Mouse (Mus musculus): Measurements from ENCODE around the gene Asphd2. TPM values are rescaled to one million over a fixed set of nuclear protein-coding genes. Genes with fewer than 3 reads are reported as not detected.
"Not testable (repeated sequence)": the region's sequence is repeated elsewhere in the genome, so short reads cannot be mapped to it uniquely, and the experiment has no call there.

Asphd2 gene
- 100 to 1,000 TPM; 161 to 181 TPM for total RNA-seq (2021)

GRCm38 (mm10) chr5:112394779-112395443 is at the start of gene Asphd2:
TSS of gene Asphd2 (minus strand) at chr5:112394866.
- peak; percentile 86 to 88 for DNase-seq (ENCODE audit: low spot score in 2 of 2)
- intact Hi-C loops (cut with DNase I) = loop anchor here (5.0 kb wide), 1 partner anchor 32 kb away; no protein-coding TSS in a partner anchor

DNA sequence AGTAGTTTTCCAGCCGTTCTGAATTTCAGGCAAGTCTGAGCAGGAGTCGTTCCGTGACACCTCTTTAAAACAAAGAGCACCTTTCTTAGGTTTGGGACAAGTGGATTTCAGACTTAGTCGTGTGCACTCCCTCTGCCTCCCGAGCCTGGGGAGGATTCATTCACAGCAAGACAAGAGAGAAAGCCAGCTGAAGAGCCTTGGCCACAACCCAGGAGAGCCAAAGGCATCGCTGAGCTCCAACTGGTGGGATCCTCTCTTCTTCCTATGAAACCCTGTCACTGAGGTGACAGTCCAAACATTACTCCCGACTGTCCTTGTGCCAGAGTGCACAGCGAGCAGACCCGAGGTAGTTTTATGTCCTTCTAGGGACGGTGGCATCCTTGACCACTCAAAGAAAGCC is 43.9 kb upstream of the Asphd2 start:
- DNase-seq (ENCODE audit: low spot score in 2 of 2) = no peak
- intact Hi-C loops (cut with DNase I) = loop anchor here (10.0 kb wide), 1 partner anchor 616 kb away; no protein-coding TSS in a partner anchor

GRCm38 (mm10) chr5:112433004-112433403 is 38.3 kb upstream of the Asphd2 start:
- intact Hi-C loops (cut with DNase I) = loop anchor here (10.0 kb wide), 1 partner anchor 622 kb away; no protein-coding TSS in a partner anchor
- DNase-seq (ENCODE audit: low spot score in 2 of 2) = peak; percentile 83 to 84

- no peak for DNase-seq (ENCODE audit: low spot score in 2 of 2)
- intact Hi-C loops (cut with DNase I) = loop anchor here (10.0 kb wide), 1 partner anchor 623 kb away; no protein-coding TSS in a partner anchor
Observed at GRCm38 (mm10) chr5:112432033-112432432, 37.4 kb upstream of the Asphd2 start.

DNA sequence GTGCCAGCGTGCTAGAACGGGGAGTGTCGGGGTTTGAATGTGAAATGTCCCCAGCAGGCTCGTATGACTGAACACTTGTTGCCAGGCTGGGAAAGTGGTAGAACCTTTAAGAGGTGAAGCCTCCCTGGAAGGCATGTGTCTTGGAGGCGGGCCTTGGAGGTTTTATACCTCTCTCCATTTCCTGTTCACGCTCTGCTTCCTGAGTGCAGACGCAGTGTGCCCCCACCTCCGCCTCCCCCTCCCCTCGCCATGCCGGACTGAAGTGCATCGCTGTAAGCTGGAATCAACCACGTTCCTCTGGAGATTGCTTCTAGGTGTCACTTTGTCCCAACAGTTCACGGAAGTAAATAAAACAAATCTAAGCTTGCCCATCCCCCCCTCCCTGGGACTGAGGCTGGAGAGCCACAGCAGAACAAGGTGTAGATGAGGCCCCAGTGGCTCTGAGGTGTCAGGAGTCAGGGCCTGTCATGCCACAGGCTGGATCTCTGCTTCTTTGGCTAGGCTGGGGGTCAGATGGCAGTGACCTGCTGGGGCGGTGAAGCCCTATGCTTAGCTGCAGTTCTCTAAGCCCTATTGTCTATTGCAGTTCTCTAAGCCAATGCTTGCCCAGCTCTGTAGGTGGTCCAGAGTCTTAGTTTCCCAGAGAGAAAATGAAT is 36.6 kb upstream of the Asphd2 start:
- DNase-seq (ENCODE audit: low spot score in 2 of 2) = no peak
- intact Hi-C loops (cut with DNase I) = loop anchor here (10.0 kb wide), 1 partner anchor 624 kb away; no protein-coding TSS in a partner anchor

GRCm38 (mm10) chr5:112428944-112429343 is 34.3 kb upstream of the Asphd2 start:
- intact Hi-C loops (cut with DNase I) = loop anchor here (5.0 to 10.0 kb wide), 3 partner anchors 37 to 194 kb away; partner anchors contain the start of genes Asphd2, Hps4 and Srrd
- peak; percentile 59 to 65 for DNase-seq (ENCODE audit: low spot score in 2 of 2)

- peak; percentile 51 to 69 for DNase-seq (ENCODE audit: low spot score in 2 of 2)
- intact Hi-C loops (cut with DNase I) = loop anchor here (5.0 to 10.0 kb wide), 3 partner anchors 35 to 192 kb away; partner anchors contain the start of genes Asphd2, Hps4 and Srrd
Observed at GRCm38 (mm10) chr5:112427283-112427682, 32.6 kb upstream of the Asphd2 start.

DNA sequence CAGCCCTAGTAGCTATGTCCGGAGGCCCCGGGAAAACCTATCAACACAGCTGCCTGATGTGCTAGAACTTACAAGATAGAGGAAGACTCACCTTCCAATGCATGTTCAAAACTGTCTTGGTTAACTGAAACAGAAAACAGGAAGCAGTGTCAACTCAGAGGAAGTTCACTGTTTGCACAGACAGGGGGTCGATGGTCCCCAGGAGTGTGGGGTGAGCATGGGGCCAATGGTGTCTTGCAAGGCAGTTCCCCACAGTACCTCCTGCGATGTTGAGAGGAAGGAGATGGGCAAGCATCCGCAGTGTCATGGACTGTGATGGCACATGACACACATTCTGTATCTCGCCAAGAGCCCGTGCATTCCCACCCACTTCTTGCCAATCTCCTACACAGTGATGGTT is 32.0 kb upstream of the Asphd2 start:
- no peak for DNase-seq (ENCODE audit: low spot score in 2 of 2)
- intact Hi-C loops (cut with DNase I) = loop anchor here (5.0 to 10.0 kb wide), 3 partner anchors 34 to 192 kb away; partner anchors contain the start of genes Asphd2, Hps4 and Srrd

DNA sequence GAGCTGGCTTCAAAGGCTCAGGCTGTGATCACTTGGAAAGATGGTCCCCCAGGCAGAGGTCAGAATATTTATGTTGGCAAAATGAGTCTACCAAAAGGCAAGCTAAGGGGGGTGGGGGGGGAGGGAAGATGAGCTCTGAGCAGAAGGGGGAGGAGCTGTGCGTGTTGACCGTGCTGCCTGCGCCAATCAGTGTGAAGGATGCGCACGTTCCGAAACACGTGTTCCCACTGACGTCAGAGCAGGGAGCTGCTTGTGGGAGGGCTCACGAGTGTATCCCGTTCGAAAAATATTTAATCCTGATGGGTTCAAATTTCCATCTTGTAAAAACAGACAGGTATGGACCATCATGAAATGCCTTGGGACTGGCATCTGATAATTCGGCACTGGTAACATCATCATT is 24.9 kb upstream of the Asphd2 start:
- DNase-seq (ENCODE audit: low spot score in 2 of 2) = no peak
- intact Hi-C loops (cut with DNase I) = no loop called here

DNA sequence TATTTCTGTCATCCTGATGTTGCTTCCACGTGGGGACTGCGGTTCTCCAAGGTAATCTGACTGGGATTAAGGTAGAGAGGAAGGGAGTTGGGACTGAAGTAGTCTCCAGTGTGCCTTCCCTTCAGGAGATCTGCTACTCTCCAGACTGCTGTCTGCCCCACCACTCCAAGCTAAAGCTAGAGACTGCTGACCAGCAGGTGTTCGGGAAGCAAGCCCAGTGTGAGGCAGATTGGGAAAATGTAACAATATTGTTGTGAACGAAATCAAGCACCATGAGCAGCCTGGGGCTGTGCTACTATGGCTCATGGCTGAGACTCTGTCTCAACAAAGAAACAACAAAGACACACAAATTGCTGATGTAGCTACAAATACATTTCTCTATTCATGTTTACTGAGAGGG is 23.4 kb upstream of the Asphd2 start:
- no peak for DNase-seq (ENCODE audit: low spot score in 2 of 2)
- intact Hi-C loops (cut with DNase I) = no loop called here

- no peak for DNase-seq (ENCODE audit: low spot score in 2 of 2)
- intact Hi-C loops (cut with DNase I) = no loop called here
Observed at GRCm38 (mm10) chr5:112416673-112417072, 22.0 kb upstream of the Asphd2 start.

DNA sequence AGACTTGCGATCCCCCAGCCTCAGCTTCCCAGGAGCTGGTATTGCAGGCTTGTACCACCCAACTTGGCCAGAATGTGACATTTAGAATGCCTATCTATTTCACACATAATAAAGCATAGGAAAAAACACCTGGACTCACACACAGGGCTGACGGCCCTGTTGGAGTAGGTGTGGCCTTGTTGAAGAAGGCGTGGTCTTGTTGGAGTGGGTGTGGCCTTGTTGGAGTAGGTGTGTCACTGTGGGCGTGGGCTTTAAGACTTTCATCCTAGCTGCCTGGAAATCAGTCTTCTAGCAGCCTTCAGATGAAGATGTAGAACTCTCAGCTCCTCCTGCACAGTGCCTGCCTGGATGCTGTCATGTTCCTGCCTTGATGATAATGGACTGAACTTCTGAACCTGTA is 18.1 kb upstream of the Asphd2 start:
- intact Hi-C loops (cut with DNase I) = not testable (repeated sequence)

GRCm38 (mm10) chr5:112411514-112412335 is 17.1 kb upstream of the Asphd2 start:
- intact Hi-C loops (cut with DNase I) = no loop called here
- peak; percentile 12 to 66 for DNase-seq (ENCODE audit: low spot score in 2 of 2)

More for the DNA sequence above, 18.1 kb upstream of the Asphd2 start:
- DNase-seq (ENCODE audit: low spot score in 2 of 2) = not testable (repeated sequence)

DNA sequence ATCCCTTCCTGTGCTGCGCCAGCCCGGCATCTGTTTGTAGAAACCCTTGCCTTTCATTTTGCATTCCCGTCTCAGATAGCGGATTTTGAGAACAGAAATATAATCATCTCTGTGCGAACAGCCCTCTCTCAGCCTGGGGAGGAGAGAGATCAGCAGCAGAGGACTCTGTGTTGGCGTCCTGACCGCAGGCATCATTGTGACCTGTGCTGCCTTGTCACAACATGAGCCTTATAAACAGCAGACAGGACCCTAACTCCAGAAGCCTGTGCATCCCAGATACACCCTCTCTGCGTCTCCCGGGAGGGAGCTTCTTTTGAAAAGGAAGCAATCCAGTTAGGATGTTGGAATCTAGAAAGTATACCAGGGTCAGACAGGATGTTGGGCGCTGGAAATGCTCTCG is 16.4 kb upstream of the Asphd2 start:
- intact Hi-C loops (cut with DNase I) = no loop called here
- DNase-seq (ENCODE audit: low spot score in 2 of 2) = no peak

DNA sequence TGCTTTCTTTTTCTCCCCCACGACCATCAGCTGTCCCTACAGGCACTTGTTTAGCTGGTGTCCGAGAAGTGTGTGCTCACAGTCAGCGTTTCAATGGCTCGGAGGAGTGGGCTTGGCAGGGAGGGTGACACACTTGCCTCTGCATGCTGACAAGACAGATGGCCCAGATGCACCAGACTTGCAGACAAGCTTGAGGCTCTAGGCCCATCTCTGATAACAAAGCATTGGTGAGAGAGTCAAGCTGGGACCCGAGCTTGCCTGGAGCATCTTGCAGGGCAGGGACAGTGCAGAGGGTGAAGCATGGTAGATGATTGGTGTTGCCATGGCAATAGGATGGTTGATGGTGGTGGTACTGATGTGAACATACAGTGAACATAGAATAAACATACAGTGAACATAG is 14.6 kb upstream of the Asphd2 start:
- intact Hi-C loops (cut with DNase I) = no loop called here

GRCm38 (mm10) chr5:112406017-112406416 is 11.4 kb upstream of the Asphd2 start:
- intact Hi-C loops (cut with DNase I) = no loop called here
- no peak for DNase-seq (ENCODE audit: low spot score in 2 of 2)

More for the DNA sequence above, 14.6 kb upstream of the Asphd2 start:
- no peak for DNase-seq (ENCODE audit: low spot score in 2 of 2)

DNA sequence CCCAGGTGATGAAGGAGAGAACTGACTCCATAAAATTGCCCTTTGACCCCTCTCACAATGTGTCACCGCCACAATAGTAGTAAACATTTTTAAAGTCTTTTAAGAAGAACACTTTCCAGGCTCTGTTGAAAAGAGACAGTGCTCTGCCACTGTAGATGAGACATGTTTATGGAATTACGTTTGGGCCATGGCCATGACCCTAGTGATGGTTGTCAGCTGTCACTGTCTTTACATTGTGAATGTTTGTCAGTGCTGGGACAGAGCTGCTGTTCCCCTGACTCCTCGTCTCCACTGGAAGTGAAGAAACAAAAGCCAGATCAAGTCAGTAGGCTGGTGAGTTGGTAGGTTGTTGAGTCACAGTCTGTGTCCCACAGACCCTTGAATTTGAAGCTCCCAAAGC is 7.8 kb upstream of the Asphd2 start:
- no peak for DNase-seq (ENCODE audit: low spot score in 2 of 2)

DNA sequence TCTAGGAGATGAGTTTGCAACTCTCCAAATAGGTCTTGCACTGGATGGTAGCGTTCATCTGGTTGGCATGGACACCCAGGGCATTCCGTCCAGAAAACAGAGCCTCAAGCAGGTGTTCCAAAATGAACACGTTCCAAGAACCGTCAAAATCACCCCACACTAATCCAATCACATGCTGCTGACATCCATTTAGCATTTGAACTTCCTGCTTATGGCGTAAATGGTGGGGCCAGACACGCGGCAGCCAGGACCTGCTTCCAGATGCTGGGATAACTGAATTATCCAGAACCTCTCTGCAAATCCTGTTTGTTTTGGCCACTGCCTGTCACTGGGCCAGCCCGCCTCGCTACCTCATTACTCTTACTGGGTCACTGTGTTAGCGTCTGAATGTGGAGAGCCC is 4.6 kb upstream of the Asphd2 start:
- intact Hi-C loops (cut with DNase I) = no loop called here
- DNase-seq (ENCODE audit: low spot score in 2 of 2) = no peak

More for the DNA sequence above, 7.8 kb upstream of the Asphd2 start:
- intact Hi-C loops (cut with DNase I) = no loop called here

DNA sequence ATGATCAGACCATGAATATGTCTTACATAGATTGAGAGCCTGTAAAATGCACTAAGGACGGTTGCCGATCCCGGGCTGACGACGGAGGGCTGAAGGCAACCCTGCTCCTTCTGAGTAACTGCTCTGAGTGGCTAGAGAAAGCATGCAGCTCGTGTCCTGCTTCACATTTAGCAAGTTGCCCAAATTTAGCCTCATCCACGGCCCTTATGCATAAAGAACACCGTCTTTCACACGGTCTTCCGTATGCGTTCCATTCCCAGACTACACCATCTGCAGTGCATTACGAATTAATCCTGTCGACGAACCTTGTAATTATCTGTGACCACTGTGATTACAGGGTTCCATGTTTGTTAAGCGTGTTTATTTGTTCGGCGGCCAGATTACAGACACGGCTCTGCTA is 1.4 kb upstream of the Asphd2 start:
- DNase-seq (ENCODE audit: low spot score in 2 of 2) = no peak

DNA sequence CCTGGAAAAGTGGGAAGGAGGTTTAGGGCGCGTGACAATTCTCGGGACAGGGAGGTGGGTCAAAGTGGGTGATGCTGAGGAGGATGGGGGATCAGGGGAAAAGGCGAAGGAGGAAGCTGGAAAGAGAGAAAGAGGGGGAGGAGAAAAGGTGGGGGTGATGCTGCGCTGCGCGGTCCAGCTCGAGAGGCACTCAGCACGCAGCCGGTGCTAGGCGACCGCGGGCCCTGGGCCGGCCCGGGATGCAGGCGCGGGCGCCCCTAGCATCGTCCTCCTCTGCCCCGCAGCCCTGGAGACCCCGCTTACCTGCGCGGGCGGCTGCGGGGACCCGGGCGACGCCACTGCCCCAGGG is 277 bp downstream of the Asphd2 start:
- intact Hi-C loops (cut with DNase I) = loop anchor here (5.0 kb wide), 1 partner anchor 33 kb away; no protein-coding TSS in a partner anchor
- peak in 1 of 2 experiments; percentile 54 for DNase-seq (ENCODE audit: low spot score in 2 of 2)

More for the DNA sequence above, 1.4 kb upstream of the Asphd2 start:
- intact Hi-C loops (cut with DNase I) = no loop called here

All from left cerebral cortex, postnatal 36 days (tissue).